Mouse (Mus musculus): Measurements from ENCODE around the gene Hspb1.

The Hspb1 gene

DNA sequence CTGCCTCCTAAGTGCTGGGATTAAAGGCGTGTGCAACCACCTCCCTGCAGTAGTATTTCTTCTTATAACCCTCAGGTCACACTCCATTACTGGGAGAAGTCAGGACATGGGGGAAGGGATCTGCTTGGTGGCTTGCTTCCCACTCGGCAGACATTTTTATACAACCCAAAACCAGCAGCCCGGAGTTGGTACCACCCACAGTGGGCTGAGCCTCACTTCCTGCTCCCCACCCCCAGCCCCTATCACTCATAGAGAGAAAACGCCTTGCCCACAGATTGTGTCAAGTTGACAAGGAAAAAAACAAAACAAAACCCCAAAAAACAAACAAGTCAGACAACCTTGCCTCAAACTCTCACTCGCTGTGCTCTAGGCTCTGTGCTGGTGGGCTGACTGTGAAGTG lies 25.5 kb downstream of the Hspb1 start:
- DNase-seq = no peak

DNA sequence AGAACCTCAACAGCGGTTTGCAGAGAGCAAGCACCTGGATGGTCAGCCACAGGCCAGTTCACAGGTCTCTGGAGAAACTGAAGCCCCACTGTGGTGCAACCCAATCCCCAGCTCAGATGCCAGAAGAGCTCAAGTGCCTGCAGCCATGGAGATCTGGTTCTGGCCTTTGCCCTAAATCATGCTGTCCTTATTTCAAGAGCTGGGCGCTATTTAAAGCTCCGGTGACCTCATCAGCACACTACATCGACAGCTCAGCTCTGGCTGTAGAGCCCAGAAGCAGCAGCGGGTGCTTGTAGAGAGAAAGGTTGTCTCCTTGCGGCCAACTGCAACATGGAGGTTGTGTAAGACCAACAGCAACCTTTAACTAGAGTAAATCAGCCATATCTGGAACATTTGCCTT lies 26.4 kb downstream of the Hspb1 start:
- DNase-seq = no peak

DNA sequence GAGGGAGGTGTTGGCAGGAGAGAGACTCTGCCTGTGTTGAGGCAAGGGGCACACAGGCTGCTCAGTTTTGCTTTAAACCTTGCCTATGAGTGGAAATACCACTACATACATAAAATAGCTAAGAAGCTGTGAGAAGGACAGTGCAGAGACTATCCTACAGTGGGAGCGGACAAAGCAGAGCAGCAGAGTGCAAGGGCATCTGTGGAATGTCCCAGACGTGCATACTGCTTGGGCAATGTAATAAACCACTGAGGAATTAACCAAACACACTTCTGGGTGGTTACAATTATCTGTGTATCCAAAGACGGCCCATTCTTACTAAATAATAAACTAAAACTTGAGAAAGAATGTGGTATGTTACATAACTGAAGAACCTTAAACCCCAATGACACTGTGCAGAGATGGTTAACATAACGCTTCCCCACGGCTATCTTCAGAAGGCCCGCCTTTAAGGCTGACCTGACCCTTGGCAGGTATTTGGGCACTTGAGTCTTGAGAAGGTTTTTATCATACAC lies 28.4 kb downstream of the Hspb1 start:
- no peak for DNase-seq

DNA sequence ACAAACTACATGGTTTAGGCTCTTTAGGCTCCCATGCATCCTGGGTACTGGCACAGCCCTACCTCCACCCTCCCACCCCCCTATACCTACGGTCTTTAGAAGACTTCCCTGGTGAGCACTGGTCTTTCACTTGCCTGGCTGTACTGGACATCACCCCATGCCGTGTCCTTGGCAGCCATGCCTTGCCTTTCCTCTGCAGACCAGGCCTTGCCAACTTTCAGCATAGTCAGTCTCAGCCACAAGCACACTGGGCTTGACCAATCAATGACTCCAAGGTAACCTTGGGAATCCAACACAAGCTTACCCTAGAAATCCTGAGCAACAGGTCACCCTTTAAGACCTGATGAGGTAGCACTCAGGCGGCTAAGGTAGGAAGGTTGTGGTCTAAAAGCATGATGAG lies 28.9 kb downstream of the Hspb1 start:
- no peak for DNase-seq

DNA sequence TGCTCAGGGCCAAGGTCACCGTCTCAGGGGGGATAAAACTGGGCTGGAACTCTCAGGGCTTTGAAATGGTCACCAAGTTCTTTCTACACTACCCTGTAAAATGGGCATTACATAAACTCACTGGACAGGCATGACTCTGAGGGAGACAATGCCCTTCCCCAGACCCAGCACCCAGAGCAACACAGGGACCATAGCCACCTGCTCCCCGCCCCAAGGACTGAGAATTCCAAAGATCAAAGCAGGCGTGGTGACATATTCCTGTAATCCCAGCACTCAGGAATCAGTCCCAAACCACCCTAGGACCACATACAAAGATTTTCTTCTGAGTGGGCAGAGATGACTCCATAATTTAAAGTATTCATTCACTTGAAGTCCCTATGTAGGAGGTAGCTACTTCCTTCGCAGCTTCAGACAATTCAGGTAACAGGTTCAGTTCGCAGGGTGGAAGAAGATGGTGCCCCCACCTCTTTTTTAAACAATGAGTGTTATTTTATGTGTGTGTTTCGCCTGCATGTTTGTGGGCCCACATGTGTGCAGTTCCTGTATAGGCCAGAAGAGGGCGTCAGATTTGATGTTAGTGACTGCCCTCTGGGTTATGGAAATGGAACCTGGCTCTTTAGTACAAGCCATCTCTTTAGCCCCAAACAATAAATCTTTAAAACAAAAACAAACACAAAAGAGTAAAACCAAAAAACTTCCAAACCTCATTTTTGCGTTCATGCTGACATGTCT lies 29.8 kb downstream of the Hspb1 start:
- no peak for DNase-seq

DNA sequence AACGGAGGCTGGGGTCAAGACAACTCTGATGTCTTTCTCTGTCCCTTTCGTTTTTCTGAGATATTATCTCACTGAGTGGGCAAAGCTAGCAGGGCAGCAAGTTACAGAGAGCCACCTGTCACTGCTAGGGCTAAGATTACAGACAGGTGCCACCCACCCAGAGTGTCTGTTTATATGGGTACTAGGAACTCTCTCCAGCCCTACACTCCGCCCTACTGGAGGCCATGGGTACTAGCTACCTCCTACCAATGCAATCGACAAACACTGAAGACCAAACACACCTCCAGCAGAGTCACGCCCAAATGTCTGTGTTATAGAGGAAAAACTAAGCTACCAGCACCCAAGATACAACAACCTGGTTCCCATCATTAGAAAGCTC lies 30.3 kb downstream of the Hspb1 start:
- DNase-seq = no peak

DNA sequence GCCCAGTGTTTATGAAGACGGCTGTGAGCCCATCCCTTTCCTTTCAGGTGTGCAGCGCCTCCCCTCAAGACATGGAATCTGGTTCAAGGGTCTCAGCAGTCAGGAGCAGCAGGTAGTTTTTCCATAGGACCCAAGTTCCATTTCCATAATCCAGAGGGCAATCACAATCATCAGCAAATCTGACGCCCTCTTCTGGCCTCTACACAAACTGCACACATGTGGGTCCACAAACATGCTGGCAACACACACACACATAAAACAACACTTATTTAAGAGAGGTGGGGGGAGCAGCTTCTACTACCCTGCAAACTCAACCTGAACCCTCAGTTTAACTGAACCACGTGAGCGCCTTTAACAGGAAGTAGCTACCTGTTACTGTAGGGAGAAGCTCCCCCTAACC lies 30.9 kb downstream of the Hspb1 start:
- DNase-seq = no peak

DNA sequence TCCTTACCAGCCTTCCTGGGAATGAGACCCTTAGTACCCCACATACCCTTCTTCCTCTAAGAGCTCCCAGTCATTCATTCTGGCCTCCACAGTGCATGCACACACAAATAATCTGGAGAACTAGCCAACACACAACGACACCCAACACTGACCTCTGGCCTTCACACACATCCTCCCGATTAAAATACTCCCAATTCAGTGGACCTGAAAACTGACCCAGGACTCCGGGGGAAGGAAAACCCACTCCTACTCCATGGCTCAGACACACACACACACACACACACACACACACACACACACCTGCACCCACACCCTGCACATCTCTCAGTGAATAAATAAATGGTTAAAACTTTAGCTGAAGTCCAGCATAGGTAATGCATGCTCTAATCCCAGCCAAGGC lies 32.2 kb downstream of the Hspb1 start:
- no peak for DNase-seq

DNA sequence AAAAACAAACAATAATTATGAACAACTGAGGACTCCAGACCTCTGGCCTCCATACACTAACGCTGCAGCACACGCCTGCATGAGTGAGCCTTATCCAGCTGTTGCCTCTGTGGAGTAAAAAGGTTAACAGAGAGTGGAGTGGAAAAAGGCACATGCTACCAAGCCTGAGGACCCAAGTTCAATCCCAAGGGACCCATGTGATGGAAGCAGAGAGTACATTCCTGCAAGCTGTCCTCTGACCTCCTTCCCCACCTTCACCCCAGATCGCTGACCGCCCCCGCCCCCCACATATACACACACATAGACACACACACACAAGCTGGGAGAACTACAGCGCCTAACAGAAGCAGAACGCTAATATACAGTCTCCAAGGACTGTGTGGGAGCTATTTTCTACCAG lies 36.2 kb downstream of the Hspb1 start:
- no peak for DNase-seq

DNA sequence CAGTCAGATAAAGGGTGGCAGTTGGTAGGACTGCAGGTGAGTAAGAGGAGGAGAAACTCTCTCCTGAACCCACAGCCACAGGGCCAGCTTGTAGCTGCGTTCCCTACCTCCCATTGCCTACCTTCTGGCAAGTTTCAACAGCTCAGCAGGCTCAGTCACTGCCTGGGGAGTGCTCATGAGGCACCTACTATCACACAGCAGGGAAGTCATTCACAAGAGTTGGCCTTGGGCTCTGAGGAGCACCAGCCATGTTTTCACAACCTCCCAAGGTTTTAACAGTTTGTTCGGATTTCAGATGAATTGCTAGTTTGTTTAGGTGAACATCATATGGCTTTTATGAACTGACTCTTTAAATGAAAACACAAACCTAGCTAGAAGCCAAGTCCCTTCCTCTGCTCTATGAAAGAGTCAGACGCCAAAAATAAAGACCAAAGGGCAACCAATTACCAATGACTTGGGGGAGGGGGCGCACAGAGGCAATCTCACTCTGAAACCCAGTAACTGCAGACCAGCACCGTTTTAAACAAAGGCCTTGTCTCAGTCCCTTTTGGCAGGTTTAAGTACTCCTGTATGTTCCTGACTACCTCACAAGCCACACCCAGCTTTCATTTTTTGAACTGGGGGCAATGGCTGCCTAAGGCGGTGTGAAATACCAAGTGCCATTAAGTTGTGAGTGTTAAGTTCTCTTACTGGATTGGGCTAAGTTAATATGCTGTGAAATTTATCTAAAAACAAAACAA lies 42.1 kb downstream of the Hspb1 start:
- no peak for DNase-seq

DNA sequence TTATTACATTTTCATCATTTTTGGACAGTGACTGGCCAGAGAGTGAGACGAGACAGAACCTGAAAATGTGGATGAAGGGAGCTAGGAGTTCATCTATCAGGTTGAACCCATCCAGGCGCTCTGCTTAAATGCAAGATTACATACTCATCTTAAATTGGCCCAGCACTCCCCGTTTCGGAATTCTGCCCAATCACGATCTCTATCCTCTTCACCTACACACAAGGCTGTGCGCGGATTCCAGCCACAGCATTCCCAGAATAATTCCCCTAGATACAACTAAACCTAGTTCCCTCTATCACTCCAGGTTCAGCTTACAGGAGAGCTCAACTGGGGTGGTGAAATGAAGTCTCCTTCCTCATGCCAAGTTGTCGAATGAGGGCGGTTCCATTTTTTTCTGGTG lies 43.8 kb downstream of the Hspb1 start:
- no peak for DNase-seq

DNA sequence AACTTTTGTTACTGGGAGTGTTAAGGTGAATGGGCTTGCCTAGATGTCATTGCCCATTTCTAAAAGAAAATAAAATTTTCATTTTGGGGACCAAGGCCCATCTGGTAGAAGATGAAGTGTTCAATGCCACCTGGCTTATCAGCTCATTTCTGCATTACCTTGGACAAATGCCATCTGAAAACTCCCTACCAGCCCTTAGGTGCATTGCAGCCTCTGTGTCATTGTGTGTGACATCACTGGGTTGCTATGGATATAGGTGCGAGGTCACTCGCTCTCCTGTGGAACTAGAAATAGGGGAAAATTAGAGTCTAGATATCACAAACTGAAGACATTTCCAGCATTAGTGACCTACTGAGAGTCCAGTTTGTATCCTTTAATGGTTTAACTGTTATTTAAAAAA lies 44.6 kb downstream of the Hspb1 start:
- DNase-seq = no peak

DNA sequence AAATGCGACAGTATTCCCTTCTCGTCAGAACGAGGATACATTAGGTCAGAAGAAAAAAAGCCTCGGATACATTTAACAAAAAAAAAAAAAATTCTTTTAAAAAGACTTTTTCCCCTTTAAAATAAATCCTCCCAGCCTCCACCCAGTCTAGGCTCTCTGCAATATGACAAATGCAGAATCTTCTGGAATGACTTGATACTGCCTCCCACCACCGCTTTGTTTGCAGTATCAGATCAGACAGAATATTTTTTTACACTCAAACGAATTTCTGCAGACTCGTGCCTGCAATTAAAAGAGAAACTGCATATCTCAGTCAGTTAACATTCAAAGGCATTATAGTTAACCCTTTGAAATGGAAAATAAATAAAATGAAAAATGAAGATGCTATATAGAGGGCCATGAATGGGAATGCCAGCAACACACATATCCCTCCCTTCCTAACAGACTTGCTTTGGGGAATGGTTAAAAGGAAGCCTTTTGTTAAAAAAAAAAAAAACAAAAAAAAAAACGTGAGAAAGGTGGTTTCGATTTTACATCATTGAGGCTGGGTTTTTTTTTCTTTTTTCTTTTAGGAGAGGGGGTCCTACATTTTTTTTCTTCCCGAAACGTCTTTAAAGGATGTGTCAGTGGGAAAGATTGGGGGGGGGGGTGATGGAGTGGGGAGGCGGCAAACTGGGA lies 45.6 kb downstream of the Hspb1 start:
- no peak for DNase-seq

DNA sequence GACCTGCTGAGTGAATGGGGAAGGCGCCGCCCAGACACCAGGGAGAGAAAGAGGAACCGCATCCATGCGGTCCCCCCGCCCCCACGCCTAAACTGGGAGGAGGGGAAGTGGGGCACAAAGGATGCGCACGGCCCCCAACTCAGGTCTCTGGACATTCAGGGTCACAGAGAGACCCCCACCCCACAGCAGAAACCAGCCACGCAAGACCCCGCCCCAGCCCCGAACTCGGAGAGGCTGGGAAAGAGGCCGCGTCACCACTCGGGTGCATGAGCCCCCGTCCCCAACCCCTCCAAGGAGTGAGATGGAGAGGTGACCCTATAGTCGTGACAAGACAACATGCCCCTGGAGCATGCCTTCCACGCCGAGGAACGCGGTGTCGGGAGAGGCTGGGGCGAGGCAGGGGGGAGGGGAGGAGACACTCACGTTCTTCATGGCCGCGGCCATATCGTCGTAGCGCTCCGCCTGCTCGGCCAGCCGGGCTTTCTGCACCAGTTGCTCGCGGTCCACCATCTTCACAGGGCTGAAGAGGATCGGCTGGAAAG lies 46.3 kb downstream of the Hspb1 start:
- no peak for DNase-seq

DNA sequence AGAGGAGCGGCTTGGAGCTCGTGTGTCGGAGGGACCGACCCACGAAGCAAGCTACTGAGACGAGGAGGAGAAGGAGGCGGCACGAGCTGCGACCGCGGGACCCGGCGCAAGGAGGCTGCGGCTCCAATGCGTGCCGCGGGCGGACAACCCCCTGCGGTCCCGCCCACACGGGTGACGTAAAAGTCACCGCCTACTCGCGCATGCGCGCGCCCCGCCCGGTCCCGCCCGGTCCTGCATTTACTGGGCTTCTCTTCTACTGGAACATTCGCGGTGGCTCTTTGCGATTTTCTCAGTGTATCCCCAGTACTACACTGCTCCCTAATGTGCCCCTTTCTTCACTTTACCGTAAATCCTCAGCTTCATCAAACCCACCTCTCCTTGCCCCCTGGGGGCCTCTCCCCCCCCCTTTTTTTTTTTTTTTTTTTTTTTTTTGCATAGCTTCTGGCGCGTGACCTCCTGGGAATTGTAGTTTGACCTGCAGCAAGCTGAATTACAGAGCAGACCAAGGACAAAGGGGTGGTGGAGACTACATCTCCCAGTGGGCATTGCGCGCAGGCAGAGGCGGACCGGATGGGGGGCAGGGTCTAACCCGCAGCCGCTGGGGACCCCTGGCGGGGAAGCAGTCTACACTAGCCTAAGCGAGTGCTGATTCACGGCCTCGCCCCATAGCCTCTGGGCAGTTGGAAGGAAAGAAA lies 46.9 kb downstream of the Hspb1 start, which contains the start of gene Ywhag:
TSS of gene Ywhag (minus strand) at position 136 of the 695 bp plus-strand sequence.
- DNase-seq = peak; percentile 97

DNA sequence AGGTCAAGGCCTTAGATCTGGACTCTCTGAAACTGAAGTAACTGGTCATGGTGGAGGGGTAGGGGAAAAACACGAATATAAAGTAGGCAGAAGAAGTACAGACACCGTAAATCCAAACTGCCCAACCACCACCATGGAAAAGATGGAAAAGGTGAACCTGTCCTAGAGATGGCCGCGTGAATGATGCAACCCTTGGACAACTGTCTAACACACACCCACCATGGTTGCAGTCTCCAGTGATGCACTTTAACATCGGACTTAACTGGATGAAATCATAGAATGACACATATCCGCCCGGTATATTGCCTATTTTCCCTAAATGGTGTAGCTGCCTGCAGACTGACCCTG lies 47.4 kb downstream of the Hspb1 start:
- DNase-seq = no peak

DNA sequence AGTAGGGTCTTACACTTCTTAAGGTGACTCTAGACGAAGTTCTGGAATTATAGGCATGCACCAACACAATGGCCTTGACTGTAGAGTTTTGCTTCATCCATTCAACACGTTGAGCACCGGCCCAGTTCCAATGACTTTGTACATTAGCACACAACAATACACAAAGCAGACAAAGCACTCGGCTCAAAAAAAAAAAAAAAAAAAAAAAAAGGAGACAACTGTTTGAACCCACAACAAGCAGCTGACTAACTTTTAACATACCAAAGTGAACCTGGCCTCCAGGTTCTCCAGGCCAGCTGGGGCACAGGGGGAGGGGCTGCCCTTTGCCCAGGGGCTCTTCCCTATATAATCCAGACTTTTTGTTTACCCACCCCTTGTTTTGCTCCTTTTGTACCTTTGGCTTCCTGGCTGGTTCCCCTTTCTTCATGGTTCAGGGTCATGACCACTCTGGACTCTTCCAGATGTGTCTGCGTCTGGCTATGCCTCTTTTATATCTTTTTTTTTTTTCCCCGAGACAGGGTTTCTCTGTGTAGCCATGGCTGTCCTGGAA lies 48.0 kb downstream of the Hspb1 start:
- no peak for DNase-seq

All from kidney, adult 18-20 months (tissue).